Mouse (Mus musculus): ENCODE results near the gene Map3k15. TPM values are rescaled to one million over a fixed set of nuclear protein-coding genes. Genes with fewer than 3 reads are reported as not detected.

Gene Map3k15
- polyA plus RNA-seq, 1 experiment: 0.89 TPM

GRCm38 (mm10) chrX:160135719-160136118 lies 147.5 kb downstream of the Map3k15 start:
- TF ChIP-seq CTCF (IDR thresholded peaks at IDR 0.05; ENCODE audit: borderline replicate concordance, extremely low read depth, insufficient read depth, insufficient read length): no peak
- no peak for TF ChIP-seq POLR2A (IDR thresholded peaks at IDR 0.05; ENCODE audit: borderline replicate concordance, extremely low read depth, insufficient read depth, insufficient read length, poor library complexity, severe bottlenecking)
- DNase-seq (ENCODE audit: low read depth): peak; percentile 28

GRCm38 (mm10) chrX:160136153-160136552 lies 147.9 kb downstream of the Map3k15 start:
- no peak for TF ChIP-seq POLR2A (IDR thresholded peaks at IDR 0.05; ENCODE audit: borderline replicate concordance, extremely low read depth, insufficient read depth, insufficient read length, poor library complexity, severe bottlenecking)
- peak; percentile 53 for DNase-seq (ENCODE audit: low read depth)

- peak; percentile 4 for DNase-seq (ENCODE audit: low read depth)
- no peak for TF ChIP-seq CTCF (IDR thresholded peaks at IDR 0.05; ENCODE audit: borderline replicate concordance, extremely low read depth, insufficient read depth, insufficient read length)
- no peak for TF ChIP-seq POLR2A (IDR thresholded peaks at IDR 0.05; ENCODE audit: borderline replicate concordance, extremely low read depth, insufficient read depth, insufficient read length, poor library complexity, severe bottlenecking)
Observed at GRCm38 (mm10) chrX:160137177-160137860, 149.1 kb downstream of the Map3k15 start.

- TF ChIP-seq POLR2A (IDR thresholded peaks at IDR 0.05; ENCODE audit: borderline replicate concordance, extremely low read depth, insufficient read depth, insufficient read length, poor library complexity, severe bottlenecking) (peak; percentile 38; the same call in 1 of the 2 replicates), CTCF (IDR thresholded peaks at IDR 0.05; ENCODE audit: borderline replicate concordance, extremely low read depth, insufficient read depth, insufficient read length) (no peak)
- peak; percentile 96 for DNase-seq (ENCODE audit: low read depth)
Observed at GRCm38 (mm10) chrX:160137861-160138717, 149.9 kb downstream of the Map3k15 start, which contains the start of gene Pdha1. Pdha1 (minus strand) TSS chrX:160138413.

GRCm38 (mm10) chrX:160146806-160147205 lies 158.6 kb downstream of the Map3k15 start:
- no peak for DNase-seq (ENCODE audit: low read depth)
- TF ChIP-seq CTCF (IDR thresholded peaks at IDR 0.05; ENCODE audit: borderline replicate concordance, extremely low read depth, insufficient read depth, insufficient read length): no peak
- no peak for TF ChIP-seq POLR2A (IDR thresholded peaks at IDR 0.05; ENCODE audit: borderline replicate concordance, extremely low read depth, insufficient read depth, insufficient read length, poor library complexity, severe bottlenecking)

- DNase-seq (ENCODE audit: low read depth): no peak
- TF ChIP-seq CTCF (IDR thresholded peaks at IDR 0.05; ENCODE audit: borderline replicate concordance, extremely low read depth, insufficient read depth, insufficient read length) (no peak), POLR2A (IDR thresholded peaks at IDR 0.05; ENCODE audit: borderline replicate concordance, extremely low read depth, insufficient read depth, insufficient read length, poor library complexity, severe bottlenecking) (no peak)
Observed at GRCm38 (mm10) chrX:160147406-160147805, 159.2 kb downstream of the Map3k15 start.

- DNase-seq (ENCODE audit: low read depth): no peak
- TF ChIP-seq POLR2A (IDR thresholded peaks at IDR 0.05; ENCODE audit: borderline replicate concordance, extremely low read depth, insufficient read depth, insufficient read length, poor library complexity, severe bottlenecking): no peak
- TF ChIP-seq CTCF (IDR thresholded peaks at IDR 0.05; ENCODE audit: borderline replicate concordance, extremely low read depth, insufficient read depth, insufficient read length): no peak
Observed at GRCm38 (mm10) chrX:160148859-160149258, 160.6 kb downstream of the Map3k15 start.

GRCm38 (mm10) chrX:160153147-160153815 lies 165.0 kb downstream of the Map3k15 start:
- peak; percentile 55 for DNase-seq (ENCODE audit: low read depth)
- TF ChIP-seq POLR2A (IDR thresholded peaks at IDR 0.05; ENCODE audit: borderline replicate concordance, extremely low read depth, insufficient read depth, insufficient read length, poor library complexity, severe bottlenecking) (no peak), CTCF (IDR thresholded peaks at IDR 0.05; ENCODE audit: borderline replicate concordance, extremely low read depth, insufficient read depth, insufficient read length) (peak; percentile 51; the same call in 1 of the 2 replicates)

- no peak for DNase-seq (ENCODE audit: low read depth)
- TF ChIP-seq CTCF (IDR thresholded peaks at IDR 0.05; ENCODE audit: borderline replicate concordance, extremely low read depth, insufficient read depth, insufficient read length): no peak
- TF ChIP-seq POLR2A (IDR thresholded peaks at IDR 0.05; ENCODE audit: borderline replicate concordance, extremely low read depth, insufficient read depth, insufficient read length, poor library complexity, severe bottlenecking): no peak
Observed at GRCm38 (mm10) chrX:160164259-160164658, 176.0 kb downstream of the Map3k15 start.

GRCm38 (mm10) chrX:160166246-160166985 lies 178.2 kb downstream of the Map3k15 start:
- TF ChIP-seq CTCF (IDR thresholded peaks at IDR 0.05; ENCODE audit: borderline replicate concordance, extremely low read depth, insufficient read depth, insufficient read length) (no peak), POLR2A (IDR thresholded peaks at IDR 0.05; ENCODE audit: borderline replicate concordance, extremely low read depth, insufficient read depth, insufficient read length, poor library complexity, severe bottlenecking) (no peak)
- peak; percentile 70 for DNase-seq (ENCODE audit: low read depth)

Measured in brain, embryonic 14.5 days (tissue).